ENCODE assay signal across 9 mouse cellular contexts in the genomic region with DNA sequence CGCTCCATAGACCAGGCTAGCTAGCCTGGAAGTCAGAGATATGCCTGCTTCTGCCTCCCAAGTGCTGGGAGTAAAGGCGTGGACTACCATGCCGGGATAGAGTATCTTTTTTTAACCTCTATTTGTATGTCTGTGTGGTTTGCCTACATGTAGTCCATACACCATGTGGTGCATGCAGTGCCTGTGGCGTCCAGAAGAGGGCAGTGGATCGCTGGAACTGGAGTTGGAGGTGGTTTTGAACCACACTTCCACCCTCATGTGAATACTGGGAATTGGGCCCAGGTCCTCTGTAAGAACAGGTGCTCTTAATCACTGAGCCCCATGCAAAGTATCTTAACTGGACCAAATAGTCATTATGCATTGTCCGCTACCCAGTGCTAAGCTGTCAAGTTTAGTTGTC.
A peak's percentile ranks its signal among the peaks of the same experiment; 100 is the strongest.
DNase-seq lines count a peak whose midpoint lies in the region; ATAC-seq and TF ChIP-seq lines count a peak whose summit lies in the region.
"Had no signal": no experiment of that assay in that cellular context is flagged by ENCODE, and none has a peak within 500 bp of the region (broad histone marks: within the 10 kb centered on the region; RNA-seq: fewer than 3 reads in every experiment).

No protein-coding gene starts in this region.

- no peak overlapping the region for H3K4me3 ChIP-seq in kidney, postnatal 0 days (replicated peaks; ENCODE audit: low read depth, low read length)
- no peak overlapping the region for H3K4me3 ChIP-seq in kidney, embryonic 14.5 days (ENCODE audit: low read length)
- no peak overlapping the region for H3K4me3 ChIP-seq in spleen, adult 2 months (ENCODE audit: extremely low read depth, insufficient read depth, insufficient read length)
- H3K4me3 ChIP-seq: erythroblast, embryonic 14.5 days had no signal

- no peak overlapping the region for H3K9ac ChIP-seq in kidney, postnatal 0 days (ENCODE audit: low read depth, low read length)
- no peak overlapping the region for H3K9ac ChIP-seq in kidney, embryonic 14.5 days (ENCODE audit: low read depth, low read length)

- no peak for TF ChIP-seq POLR2A in spleen, adult 2 months (IDR thresholded peaks at IDR 0.05; ENCODE audit: low read depth, low read length)

- H3K36me3 ChIP-seq in kidney, postnatal 0 days (ENCODE audit: insufficient read depth, low read length): no peaks in the 10 kb centered on the region
- no peaks in the 10 kb centered on the region for H3K36me3 ChIP-seq in kidney, embryonic 14.5 days (ENCODE audit: control insufficient read depth, insufficient read depth, low read length)
- no peaks in the 10 kb centered on the region for H3K36me3 ChIP-seq in spleen, adult 2 months (ENCODE audit: control insufficient read depth, insufficient read depth, low read length)

- peak; percentile 66 for DNase-seq in CD4-positive, CD25-positive, alpha-beta regulatory T cell, adult 2 months (ENCODE audit: low read depth, low spot score)
- DNase-seq in kidney, postnatal 0 days (ENCODE audit: low spot score): no peak
- peak; percentile 46 for DNase-seq in embryo, embryonic 10.5 days (ENCODE audit: low spot score)
- peak in 1 of 2 experiments; percentile 18 for DNase-seq in spleen, adult 2 months (ENCODE audit: low read depth in 1 of 2, low spot score in 2 of 2)
- no peak for DNase-seq in Muller cell, postnatal 12 days (ENCODE audit: inconsistent ontology term)
- no peak for DNase-seq in layer of hippocampus, postnatal 25 days (ENCODE audit: extremely low spot score in 1 of 2, low spot score in 1 of 2)

- no peaks in the 10 kb centered on the region for H3K4me1 ChIP-seq in kidney, postnatal 0 days (replicated peaks; ENCODE audit: insufficient read depth, low read length)
- no peaks in the 10 kb centered on the region for H3K4me1 ChIP-seq in kidney, embryonic 14.5 days (ENCODE audit: control insufficient read depth, insufficient read depth, low read length)
- H3K4me1 ChIP-seq in spleen, adult 2 months (ENCODE audit: control insufficient read depth, insufficient read depth, insufficient read length): no peaks in the 10 kb centered on the region; the same call in 1 of the 2 replicates

- ATAC-seq in CD4-positive, CD25-positive, alpha-beta regulatory T cell, adult 4 months: no peak
- no peak for ATAC-seq in kidney, postnatal 0 days (replicated peaks; ENCODE audit: low FRiP score, low read depth)
- no peak for ATAC-seq in kidney, embryonic 14.5 days (ENCODE audit: low FRiP score, low TSS enrichment)

- peak; percentile 62 for TF ChIP-seq CTCF in kidney, postnatal 0 days (IDR thresholded peaks at IDR 0.05; ENCODE audit: low read depth)
- TF ChIP-seq CTCF in spleen, adult 2 months (IDR thresholded peaks at IDR 0.05; ENCODE audit: extremely low read depth, insufficient read depth, insufficient read length, insufficient replicate concordance): peak; percentile 33; the same call in 1 of the 2 replicates

- H3K4me2 ChIP-seq in kidney, postnatal 0 days (ENCODE audit: low read length): no peak overlapping the region
- no peak overlapping the region for H3K4me2 ChIP-seq in kidney, embryonic 14.5 days (replicated peaks; ENCODE audit: low read depth, low read length)

- no peak overlapping the region for H3K27ac ChIP-seq in kidney, postnatal 0 days
- no peak overlapping the region for H3K27ac ChIP-seq in kidney, embryonic 14.5 days (ENCODE audit: low read depth, low read length)
- no peak overlapping the region for H3K27ac ChIP-seq in spleen, adult 2 months (ENCODE audit: insufficient read depth, low read length)

- WGBS in kidney, postnatal 0 days: 72% methylated on average over 6 of the region's 6 CpGs
- 59% methylated on average over 6 of the region's 6 CpGs for WGBS in kidney, embryonic 14.5 days
- 55% methylated on average over 6 of the region's 6 CpGs for whole genome bisulfite sequencing in spleen, adult 2 months

- H3K9me3 ChIP-seq in kidney, postnatal 0 days (replicated peaks; ENCODE audit: low read length): no peaks in the 10 kb centered on the region
- H3K9me3 ChIP-seq in kidney, embryonic 14.5 days (ENCODE audit: control insufficient read depth, low read length): no peaks in the 10 kb centered on the region

- H3K27me3 ChIP-seq in kidney, postnatal 0 days (ENCODE audit: insufficient read depth, low read length): no peaks in the 10 kb centered on the region
- no peaks in the 10 kb centered on the region for H3K27me3 ChIP-seq in kidney, embryonic 14.5 days (ENCODE audit: control insufficient read depth, insufficient read depth, low read length)
- no peaks in the 10 kb centered on the region for H3K27me3 ChIP-seq in spleen, adult 2 months (ENCODE audit: control insufficient read depth, insufficient read depth, low read length)

Comparison
In these comparisons a context has a peak if more than half of its experiments do, and no peak if none do; other contexts are left out.
1. DNase-seq: peak in CD4-positive, CD25-positive, alpha-beta regulatory T cell, adult 2 months (single experiment) and embryo, embryonic 10.5 days (single experiment); none in kidney, postnatal 0 days (single experiment), Muller cell, postnatal 12 days (single experiment) and layer of hippocampus, postnatal 25 days (0 of 2).